Mouse (Mus musculus) neural tube, embryonic 15.5 days (tissue): ENCODE measurements around the gene Fgf9. TPM values are rescaled to one million over a fixed set of nuclear protein-coding genes. Genes with fewer than 3 reads are reported as not detected.

ENCODE experiments used
- ATAC-seq: fragments of 200-750 bp; cut with Nextera tagmentation; 2 replicates; pipeline ENCODE4 v1.8.0; 2017; ENCODE audit warnings: mild to moderate bottlenecking, moderate TSS enrichment, moderate library complexity; ENCODE audit not compliant: low FRiP score
- H3K27ac ChIP-seq: fragments of 300-500 bp; sonication (generic); replicated peaks from 2 replicates; pipeline ENCODE4 v1.5.1; 2015; ENCODE audit warnings: mild to moderate bottlenecking, inconsistent platforms
- H3K27me3 ChIP-seq: fragments of 300-500 bp; sonication (generic); replicated peaks from 2 replicates; pipeline ENCODE4 v1.6.1; 2015; ENCODE audit warnings: inconsistent platforms
- H3K36me3 ChIP-seq: fragments of 300-500 bp; sonication (generic); 2 replicates; pipeline ENCODE4 v1.6.1; 2015; ENCODE audit warnings: inconsistent platforms
- H3K4me1 ChIP-seq: fragments of 300-500 bp; sonication (generic); 2 replicates; pipeline ENCODE4 v1.6.1; 2015; ENCODE audit warnings: inconsistent platforms
- H3K4me2 ChIP-seq: fragments of 300-500 bp; sonication (generic); 2 replicates; pipeline ENCODE4 v1.6.1; 2015; ENCODE audit warnings: inconsistent platforms, mild to moderate bottlenecking, moderate library complexity
- H3K4me3 ChIP-seq: fragments of 300-500 bp; sonication (generic); replicated peaks from 2 replicates; pipeline ENCODE4 v1.5.1; 2015; ENCODE audit warnings: mild to moderate bottlenecking, inconsistent platforms
- H3K9ac ChIP-seq: fragments of 300-500 bp; sonication (generic); replicated peaks from 2 replicates; pipeline ENCODE4 v1.6.1; 2015; ENCODE audit warnings: mild to moderate bottlenecking, inconsistent platforms
- H3K9me3 ChIP-seq: fragments of 300-500 bp; sonication (generic); replicated peaks from 2 replicates; pipeline ENCODE4 v1.6.1; 2016; ENCODE audit warnings: inconsistent platforms
- WGBS: fragments of 180-500 bp; shearing (Covaris S2); methylation state at CpG from one replicate; pipeline ENCODE4 v1.1.7; 2015; ENCODE audit warnings: mixed read lengths; 5-methylcytosine and 5-hydroxymethylcytosine counted together
- polyA plus RNA-seq: library from polyadenylated mRNA; unstranded; fragments of >200 nt; fragmentation: Nextera tagmentation; extraction: Ambion mirVana; gene quantifications from 2 replicates; pipeline ENCODE4 v1.2.1, GENCODE M21; 2015

Gene Fgf9
- polyA plus RNA-seq, 1 experiment from 2014 or later = 24.9 TPM

DNA sequence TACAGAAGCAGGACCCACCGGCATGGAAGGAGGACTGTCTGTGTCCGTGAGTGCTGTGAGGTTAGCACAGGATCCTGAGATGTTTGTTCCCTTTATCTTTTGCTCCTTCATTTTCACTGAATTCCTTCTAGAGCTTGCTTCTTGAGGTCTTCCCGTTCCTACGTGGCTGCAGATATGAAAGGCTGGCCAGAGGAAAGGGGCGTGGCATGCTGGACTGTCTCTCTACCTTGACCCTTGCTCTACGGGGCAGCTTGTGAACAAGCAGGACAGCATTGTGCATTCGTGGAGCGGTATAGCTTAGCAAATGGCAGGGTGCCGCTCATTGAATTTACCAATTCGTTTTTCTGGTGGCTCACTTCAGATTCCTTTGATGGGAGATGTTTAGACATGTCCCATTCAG is 21.0 kb downstream of the Fgf9 start:
- Histone ChIP-seq H3K4me2 (no peak overlapping the region), H3K36me3 (no peaks in the 10 kb centered on the region; the same call in 1 of the 2 replicates), H3K4me3 (no peak overlapping the region), H3K9me3 (no peaks in the 10 kb centered on the region), H3K4me1 (peaks cover 15% of the 10 kb centered on the region), H3K27ac (no peak overlapping the region), H3K9ac (no peak overlapping the region), H3K27me3 (no peaks in the 10 kb centered on the region)
- WGBS = 79% methylated on average over 10 of the region's 10 CpGs
- no peak for ATAC-seq

DNA sequence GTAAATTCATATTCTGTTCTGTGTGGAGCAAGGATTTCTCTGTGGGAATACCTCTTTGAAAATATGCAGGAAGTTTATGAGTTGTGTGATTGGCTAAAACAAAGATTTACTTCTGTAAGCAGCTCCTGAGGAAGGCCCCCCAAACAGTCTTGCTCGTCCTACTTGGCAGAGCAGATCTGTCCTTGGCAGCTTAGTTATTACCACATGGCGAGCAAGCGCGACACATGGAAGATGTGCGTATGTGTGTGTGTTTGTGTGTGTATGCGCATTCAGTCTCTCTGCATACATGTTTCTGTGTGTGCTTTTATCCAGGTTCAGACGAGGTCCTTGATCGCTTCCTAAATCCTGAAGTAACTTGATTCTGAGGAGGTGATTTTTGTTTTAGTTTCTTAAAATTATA is 29.3 kb downstream of the Fgf9 start:
- WGBS = 84% methylated on average over 8 of the region's 8 CpGs

DNA sequence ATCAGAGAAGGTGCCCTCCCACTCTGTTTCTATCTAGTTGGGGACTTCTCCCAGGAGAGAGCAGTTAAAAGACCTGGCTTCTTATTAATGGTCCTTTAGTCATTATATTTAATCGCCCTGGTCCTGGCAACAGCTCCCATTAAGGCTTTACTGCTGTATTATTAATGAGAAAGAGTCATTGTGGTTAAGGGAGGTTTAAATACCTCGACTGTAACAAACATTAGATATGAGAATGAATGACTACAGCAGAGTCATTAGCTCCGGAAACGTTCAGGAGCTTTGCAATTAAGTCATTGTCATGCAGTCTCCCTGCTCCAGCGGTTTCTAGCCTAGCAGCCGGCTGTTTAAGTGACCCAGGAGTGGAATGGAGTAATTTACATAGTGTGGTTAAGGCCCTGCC is 31.0 kb downstream of the Fgf9 start:
- H3K36me3 ChIP-seq = no peaks in the 10 kb centered on the region
- no peaks in the 10 kb centered on the region for H3K9me3 ChIP-seq
- ATAC-seq = peak; percentile 79
- no peaks in the 10 kb centered on the region for H3K27me3 ChIP-seq
- peaks cover 8% of the 10 kb centered on the region for H3K4me1 ChIP-seq
- no peak overlapping the region for H3K4me3 ChIP-seq
- no peak overlapping the region for H3K9ac ChIP-seq
- H3K4me2 ChIP-seq = no peak overlapping the region
- H3K27ac ChIP-seq = 0 out of 2 replicates have a peak overlapping the region, but pooled peaks have one; percentile 28
- 4% methylated on average over 6 of the region's 6 CpGs for WGBS

More for the DNA sequence above, 29.3 kb downstream of the Fgf9 start:
- Histone ChIP-seq H3K27me3 (no peaks in the 10 kb centered on the region), H3K4me3 (no peak overlapping the region), H3K4me2 (no peak overlapping the region), H3K4me1 (peaks cover 8% of the 10 kb centered on the region), H3K9ac (no peak overlapping the region), H3K36me3 (no peaks in the 10 kb centered on the region), H3K9me3 (no peaks in the 10 kb centered on the region), H3K27ac (no peak overlapping the region)
- no peak for ATAC-seq

GRCm38 (mm10) chr14:58104266-58104665 is 33.9 kb downstream of the Fgf9 start:
- no peak overlapping the region for H3K4me2 ChIP-seq
- no peak overlapping the region for H3K27ac ChIP-seq
- no peak overlapping the region for H3K9ac ChIP-seq
- 69% methylated on average over 8 of the region's 8 CpGs for WGBS
- no peak overlapping the region for H3K4me3 ChIP-seq
- no peaks in the 10 kb centered on the region for H3K9me3 ChIP-seq
- no peaks in the 10 kb centered on the region for H3K36me3 ChIP-seq
- H3K4me1 ChIP-seq = peaks cover 8% of the 10 kb centered on the region
- no peaks in the 10 kb centered on the region for H3K27me3 ChIP-seq
- no peak for ATAC-seq

DNA sequence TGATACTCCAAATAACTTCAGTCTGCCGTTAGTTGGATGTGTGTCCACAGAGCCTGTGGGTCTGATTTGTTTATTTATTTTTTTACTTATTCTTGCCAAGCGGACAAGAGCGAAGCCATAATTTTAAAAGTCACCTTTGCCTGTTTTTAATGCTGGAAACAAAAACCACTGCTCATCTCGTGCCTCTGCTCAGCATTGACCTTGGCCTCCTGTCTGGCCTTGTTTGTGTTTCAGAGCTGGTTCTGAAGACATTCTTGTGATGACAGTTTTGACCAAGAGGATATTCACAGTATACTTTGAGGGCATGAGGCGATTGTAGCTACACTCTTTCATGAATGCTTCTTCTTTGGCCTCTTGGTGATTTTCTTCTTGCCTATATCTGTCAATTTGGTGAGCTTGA is 35.2 kb downstream of the Fgf9 start:
- no peak overlapping the region for H3K4me3 ChIP-seq
- H3K4me1 ChIP-seq = peaks cover 8% of the 10 kb centered on the region
- no peak overlapping the region for H3K9ac ChIP-seq
- 90% methylated on average over 5 of the region's 5 CpGs for WGBS
- ATAC-seq = no peak
- no peaks in the 10 kb centered on the region for H3K36me3 ChIP-seq
- no peaks in the 10 kb centered on the region for H3K27me3 ChIP-seq
- no peaks in the 10 kb centered on the region for H3K9me3 ChIP-seq
- no peak overlapping the region for H3K27ac ChIP-seq
- no peak overlapping the region for H3K4me2 ChIP-seq

- 59% methylated on average over 9 of the region's 9 CpGs for WGBS
- Histone ChIP-seq H3K4me2 (0 out of 2 replicates have a peak overlapping the region, but pooled peaks have one; percentile 7), H3K27me3 (no peaks in the 10 kb centered on the region), H3K36me3 (no peaks in the 10 kb centered on the region), H3K9ac (no peak overlapping the region), H3K9me3 (no peaks in the 10 kb centered on the region), H3K4me3 (no peak overlapping the region), H3K27ac (no peak overlapping the region), H3K4me1 (peaks cover 4% of the 10 kb centered on the region; the same call in 1 of the 2 replicates)
- ATAC-seq = no peak
Measured at GRCm38 (mm10) chr14:58109601-58110000, 39.3 kb downstream of the Fgf9 start.

DNA sequence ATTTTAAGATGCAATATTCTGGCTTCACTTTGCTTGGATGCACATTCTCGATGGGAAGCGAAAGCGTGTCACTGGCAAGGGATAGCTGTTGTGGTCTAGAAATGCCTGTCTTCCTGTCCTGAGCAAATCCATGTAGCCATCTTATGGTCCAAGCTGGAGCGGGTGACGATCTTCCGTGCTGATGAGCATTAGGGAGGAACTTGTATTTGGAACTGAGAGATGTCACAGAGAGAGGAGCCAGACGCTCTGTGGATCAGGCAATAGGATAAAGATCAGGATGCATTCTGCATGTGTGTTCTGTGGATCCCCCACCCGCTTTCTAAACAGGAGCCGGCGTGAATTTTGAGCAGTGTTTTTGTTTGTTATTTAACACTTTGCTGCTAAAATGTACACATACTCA is 41.2 kb downstream of the Fgf9 start:
- no peak overlapping the region for H3K4me2 ChIP-seq
- H3K4me3 ChIP-seq = no peak overlapping the region
- no peaks in the 10 kb centered on the region for H3K9me3 ChIP-seq
- H3K27ac ChIP-seq = no peak overlapping the region
- no peaks in the 10 kb centered on the region for H3K36me3 ChIP-seq
- 85% methylated on average over 10 of the region's 10 CpGs for WGBS
- ATAC-seq = no peak
- H3K4me1 ChIP-seq = peaks cover 4% of the 10 kb centered on the region; the same call in 1 of the 2 replicates
- H3K27me3 ChIP-seq = no peaks in the 10 kb centered on the region
- no peak overlapping the region for H3K9ac ChIP-seq

GRCm38 (mm10) chr14:58112341-58112740 is 42.0 kb downstream of the Fgf9 start:
- Histone ChIP-seq H3K36me3 (no peaks in the 10 kb centered on the region), H3K27me3 (no peaks in the 10 kb centered on the region), H3K4me1 (peaks cover 4% of the 10 kb centered on the region; the same call in 1 of the 2 replicates), H3K4me3 (no peak overlapping the region), H3K27ac (no peak overlapping the region), H3K9me3 (no peaks in the 10 kb centered on the region), H3K4me2 (no peak overlapping the region), H3K9ac (no peak overlapping the region)
- ATAC-seq = no peak
- WGBS = 55% methylated on average over 3 of the region's 3 CpGs

DNA sequence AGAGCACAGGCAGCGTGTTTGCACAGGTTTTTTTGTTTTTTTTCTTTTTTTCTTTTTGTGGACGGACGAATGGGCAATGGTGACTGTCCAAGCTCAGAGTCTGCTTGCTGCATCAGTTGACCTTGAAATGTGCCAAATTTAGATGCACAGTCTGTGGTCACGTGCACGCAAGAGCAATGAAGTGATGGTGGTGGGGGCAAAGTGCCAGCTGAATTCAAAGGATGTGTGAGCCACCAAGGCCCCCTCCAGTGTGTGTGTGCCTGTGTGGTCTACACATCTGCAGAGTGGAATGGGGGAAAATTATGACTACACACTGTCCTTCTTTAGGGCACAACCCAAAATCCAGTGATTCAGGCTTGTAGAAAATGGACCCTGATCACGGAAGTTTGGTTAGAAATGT is 42.8 kb downstream of the Fgf9 start:
- peaks cover 4% of the 10 kb centered on the region; the same call in 1 of the 2 replicates for H3K4me1 ChIP-seq
- H3K9ac ChIP-seq = no peak overlapping the region
- H3K4me2 ChIP-seq = peak overlapping the region; percentile 32; the same call in 1 of the 2 replicates
- no peaks in the 10 kb centered on the region for H3K27me3 ChIP-seq
- H3K9me3 ChIP-seq = no peaks in the 10 kb centered on the region
- H3K36me3 ChIP-seq = no peaks in the 10 kb centered on the region
- H3K27ac ChIP-seq = no peak overlapping the region
- no peak overlapping the region for H3K4me3 ChIP-seq
- no peak for ATAC-seq
- 32% methylated on average over 6 of the region's 6 CpGs for WGBS

- 78% methylated on average over 2 of the region's 2 CpGs for WGBS
Measured at GRCm38 (mm10) chr14:58114146-58114545, 43.8 kb downstream of the Fgf9 start.

DNA sequence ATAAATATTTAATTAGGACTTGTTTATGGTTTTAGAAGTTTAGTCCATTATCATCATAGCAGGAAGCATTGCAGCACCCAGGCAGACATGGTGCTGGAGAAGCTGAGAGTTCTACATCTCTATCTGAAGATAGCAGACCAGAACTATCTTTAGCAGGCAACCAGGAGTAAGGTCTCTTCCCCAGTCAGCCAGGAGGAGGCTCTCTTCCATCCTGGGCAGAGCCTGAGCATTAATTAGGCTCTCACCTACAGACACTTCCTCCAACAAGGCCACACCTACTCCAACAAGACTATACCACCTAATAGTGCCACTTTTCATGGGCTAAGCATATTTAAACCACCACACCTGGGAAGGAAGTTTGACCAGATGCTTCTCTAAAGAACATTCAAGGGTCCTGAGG is 54.3 kb downstream of the Fgf9 start:
- Histone ChIP-seq H3K4me1 (no peaks in the 10 kb centered on the region), H3K4me2 (no peak overlapping the region), H3K27me3 (no peaks in the 10 kb centered on the region), H3K9ac (no peak overlapping the region), H3K9me3 (no peaks in the 10 kb centered on the region), H3K4me3 (no peak overlapping the region), H3K27ac (no peak overlapping the region), H3K36me3 (no peaks in the 10 kb centered on the region)
- ATAC-seq = no peak

More at GRCm38 (mm10) chr14:58114146-58114545, 43.8 kb downstream of the Fgf9 start:
- Histone ChIP-seq H3K27me3 (no peaks in the 10 kb centered on the region), H3K9ac (no peak overlapping the region), H3K4me3 (no peak overlapping the region), H3K36me3 (no peaks in the 10 kb centered on the region), H3K4me2 (no peak overlapping the region), H3K9me3 (no peaks in the 10 kb centered on the region), H3K27ac (no peak overlapping the region), H3K4me1 (peaks cover 4% of the 10 kb centered on the region; the same call in 1 of the 2 replicates)
- no peak for ATAC-seq

DNA sequence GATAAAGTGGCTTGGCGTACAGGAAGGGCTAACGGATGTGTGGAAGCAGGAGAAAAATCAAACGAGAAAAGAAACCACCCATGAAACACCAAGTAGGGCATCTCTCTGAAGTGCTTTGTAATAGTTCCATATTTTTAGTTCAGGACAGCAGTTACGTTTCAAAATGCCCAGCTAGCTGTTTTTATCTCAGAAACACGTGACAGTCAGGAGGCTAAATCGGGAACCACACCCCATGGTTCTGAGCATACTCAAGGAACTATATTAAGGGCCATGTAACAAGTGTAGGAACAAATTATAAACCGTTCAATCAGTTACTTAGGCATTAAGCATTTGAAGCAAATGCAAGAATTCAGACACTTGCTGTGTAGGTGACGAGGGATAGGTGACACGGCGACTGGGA is 56.2 kb downstream of the Fgf9 start:
- no peaks in the 10 kb centered on the region for H3K9me3 ChIP-seq
- H3K36me3 ChIP-seq = no peaks in the 10 kb centered on the region
- H3K27me3 ChIP-seq = no peaks in the 10 kb centered on the region
- H3K9ac ChIP-seq = no peak overlapping the region
- ATAC-seq = no peak
- no peak overlapping the region for H3K27ac ChIP-seq
- H3K4me1 ChIP-seq = no peaks in the 10 kb centered on the region
- no peak overlapping the region for H3K4me3 ChIP-seq
- WGBS = 90% methylated on average over 10 of the region's 10 CpGs
- no peak overlapping the region for H3K4me2 ChIP-seq
